Mouse (Mus musculus) lung, postnatal 0 days (tissue): ENCODE results near the gene Tubgcp4. TPM values are rescaled to one million over a fixed set of nuclear protein-coding genes. Genes with fewer than 3 reads are reported as not detected.
"Not testable (repeated sequence)": the region's sequence is repeated elsewhere in the genome, so short reads cannot be mapped to it uniquely, and the experiment has no call there.

Experiments
- ATAC-seq: fragments of 200-750 bp; cut with Nextera tagmentation; 2 replicates; pipeline ENCODE4 v1.8.0; 2017; ENCODE audit warnings: moderate library complexity
- DNase-seq: peaks from one replicate; pipeline ENCODE4 v3.0.0-alpha.2; 2016; ENCODE audit warnings: low spot score
- H3K27ac ChIP-seq: fragments of 300-500 bp; sonication (generic); 2 replicates; pipeline ENCODE4 v1.5.1; 2014; ENCODE audit warnings: antibody characterized with exemption, mild to moderate bottlenecking, low read length, mixed read lengths
- H3K27me3 ChIP-seq: fragments of 300-500 bp; sonication (generic); replicated peaks from 2 replicates; pipeline ENCODE4 v1.6.1; 2014; ENCODE audit warnings: low read length, mixed read lengths; ENCODE audit not compliant: insufficient read depth
- H3K36me3 ChIP-seq: fragments of 300-500 bp; sonication (generic); 2 replicates; pipeline ENCODE4 v1.6.1; 2014; ENCODE audit warnings: low read length, mixed read lengths; ENCODE audit not compliant: insufficient read depth
- H3K4me1 ChIP-seq: fragments of 300-500 bp; sonication (generic); 2 replicates; pipeline ENCODE4 v1.6.1; 2014; ENCODE audit warnings: antibody characterized with exemption, low read depth, low read length, mixed read lengths; ENCODE audit not compliant: insufficient read depth
- H3K4me2 ChIP-seq: fragments of 300-500 bp; sonication (generic); replicated peaks from 2 replicates; pipeline ENCODE4 v1.6.1; 2014; ENCODE audit warnings: low read depth, mild to moderate bottlenecking, low read length, moderate library complexity, mixed read lengths
- H3K4me3 ChIP-seq: fragments of 300-500 bp; sonication (generic); 2 replicates; pipeline ENCODE4 v1.5.1; 2014; ENCODE audit warnings: low read depth, low read length
- H3K9ac ChIP-seq: fragments of 300-500 bp; sonication (generic); replicated peaks from 2 replicates; pipeline ENCODE4 v1.6.1; 2014; ENCODE audit warnings: low read depth, mild to moderate bottlenecking
- H3K9me3 ChIP-seq: fragments of 300-500 bp; sonication (generic); 2 replicates; pipeline ENCODE4 v1.6.1; 2016; ENCODE audit warnings: low read length, mixed read lengths
- CTCF ChIP-seq: IDR thresholded peaks from 2 replicates; pipeline ENCODE4 v1.5.1; 2016; ENCODE audit warnings: antibody characterized with exemption, mild to moderate bottlenecking
- EP300 ChIP-seq: IDR thresholded peaks from 2 replicates; pipeline ENCODE4 v1.6.1; 2016; ENCODE audit warnings: antibody characterized with exemption, mild to moderate bottlenecking, control low read depth
- WGBS: fragments of 180-500 bp; shearing (Covaris S2); extraction: QIAGEN DNeasy Blood & Tissue Kit; methylation state at CpG from one replicate; pipeline ENCODE4 v1.1.7; 2014; 5-methylcytosine and 5-hydroxymethylcytosine counted together
- polyA plus RNA-seq: library from polyadenylated mRNA; unstranded; fragments of >200 nt; fragmentation: Nextera tagmentation; extraction: Ambion mirVana; gene quantifications from 2 replicates; pipeline ENCODE4 v1.2.1, GENCODE M21; 2015

The Tubgcp4 gene
- 18.6 and 22.0 TPM in 2 replicates for polyA plus RNA-seq

DNA sequence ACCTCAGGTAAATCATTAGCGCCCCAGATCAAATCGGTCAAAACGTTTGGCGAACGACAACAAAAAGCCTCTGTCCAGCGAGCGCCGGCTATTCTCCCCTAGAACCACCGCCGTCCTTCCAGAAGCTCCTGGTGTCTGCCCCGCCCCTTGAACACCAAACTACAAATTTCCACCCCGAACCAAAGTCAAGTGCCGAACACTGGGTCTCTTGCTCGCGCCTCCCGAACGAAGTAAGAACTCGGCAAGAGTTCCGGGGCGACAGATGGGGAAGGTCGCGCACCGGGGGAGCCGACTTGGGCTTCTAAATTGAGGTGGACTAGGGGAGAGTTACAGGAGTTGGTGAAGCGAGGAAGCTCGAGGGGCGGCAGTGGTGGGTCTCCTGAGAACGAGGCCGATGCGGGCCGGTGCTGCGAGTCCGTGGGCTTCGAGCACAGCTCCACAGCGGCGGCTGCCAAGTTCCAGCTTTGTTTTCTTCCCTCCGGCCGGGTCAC lies at the start of gene Tubgcp4:
Gene Tubgcp4, plus strand, starts transcription at position 174 of the 491 bp plus-strand sequence.
- Histone ChIP-seq H3K36me3 (peaks cover 9% of the 10 kb centered on the region; the same call in 1 of the 2 replicates), H3K4me3 (peak within 1 kb of the TSS; percentile 89), H3K27ac (peak within 1 kb of the TSS; percentile 91), H3K9ac (peak within 1 kb of the TSS; percentile 71), H3K4me2 (peak within 1 kb of the TSS; percentile 86), H3K27me3 (no peaks in the 10 kb centered on the region), H3K9me3 (no peaks in the 10 kb centered on the region), H3K4me1 (peaks cover 10% of the 10 kb centered on the region)
- ATAC-seq, result peak; percentile 50
- peak; percentile 70 for DNase-seq
- under 1% methylated on average over 37 of the region's 38 CpGs for WGBS
- TF ChIP-seq EP300 (no peak), CTCF (no peak)

DNA sequence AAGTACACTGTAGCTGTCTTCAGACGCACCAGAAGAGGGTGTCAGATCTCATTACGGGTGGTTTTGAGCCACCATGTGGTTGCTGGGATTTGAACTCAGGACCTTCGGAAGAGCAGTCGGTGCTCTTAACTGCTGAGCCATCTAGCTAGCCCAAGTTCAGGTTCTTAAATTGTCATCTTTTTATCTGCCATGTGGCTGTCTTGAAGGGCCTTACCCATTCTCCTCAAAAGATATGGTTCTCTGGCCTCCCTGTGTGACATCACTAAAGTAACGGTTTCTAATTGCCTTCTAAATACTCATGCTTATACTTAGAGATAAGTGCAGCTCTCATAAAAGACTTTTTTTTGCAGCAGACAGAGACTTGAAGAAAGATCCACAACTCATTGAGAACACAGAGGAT lies 44.2 kb upstream of the Tubgcp4 start:
- not testable (repeated sequence) for ATAC-seq, H3K4me2 ChIP-seq, H3K27me3 ChIP-seq, H3K9ac ChIP-seq, H3K4me3 ChIP-seq, H3K4me1 ChIP-seq, H3K36me3 ChIP-seq, H3K27ac ChIP-seq, DNase-seq, H3K9me3 ChIP-seq
- WGBS, result 86% methylated on average over 5 of the region's 5 CpGs

DNA sequence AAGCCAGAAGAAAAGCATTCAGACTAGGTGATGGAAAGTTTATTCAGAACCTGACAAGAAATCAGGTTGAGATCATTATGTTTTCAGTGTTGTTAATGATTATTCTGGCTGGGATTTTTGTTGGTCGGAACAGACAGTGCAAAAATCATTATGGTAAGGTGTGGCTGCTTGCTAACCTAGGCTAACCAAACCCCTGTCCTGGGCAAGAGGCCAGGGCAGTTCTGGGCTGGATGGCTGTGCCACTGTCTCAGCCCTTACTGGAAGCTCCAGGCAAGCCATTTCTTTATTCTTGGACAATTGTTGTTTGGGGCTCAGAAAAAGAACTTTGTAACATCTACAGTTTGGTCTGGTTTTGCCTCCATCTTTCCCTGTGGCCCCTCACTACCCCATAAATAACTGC lies 42.9 kb upstream of the Tubgcp4 start:
- Histone ChIP-seq H3K36me3 (no peaks in the 10 kb centered on the region), H3K4me2 (no peak overlapping the region), H3K27me3 (no peaks in the 10 kb centered on the region), H3K9ac (no peak overlapping the region), H3K9me3 (no peaks in the 10 kb centered on the region), H3K4me1 (no peaks in the 10 kb centered on the region), H3K4me3 (no peak overlapping the region), H3K27ac (no peak overlapping the region)
- ATAC-seq (no peak), DNase-seq (no peak)
- WGBS, result 53% methylated on average over 1 of the region's 1 CpGs
- no peak for TF ChIP-seq CTCF
- TF ChIP-seq EP300, result no peak

DNA sequence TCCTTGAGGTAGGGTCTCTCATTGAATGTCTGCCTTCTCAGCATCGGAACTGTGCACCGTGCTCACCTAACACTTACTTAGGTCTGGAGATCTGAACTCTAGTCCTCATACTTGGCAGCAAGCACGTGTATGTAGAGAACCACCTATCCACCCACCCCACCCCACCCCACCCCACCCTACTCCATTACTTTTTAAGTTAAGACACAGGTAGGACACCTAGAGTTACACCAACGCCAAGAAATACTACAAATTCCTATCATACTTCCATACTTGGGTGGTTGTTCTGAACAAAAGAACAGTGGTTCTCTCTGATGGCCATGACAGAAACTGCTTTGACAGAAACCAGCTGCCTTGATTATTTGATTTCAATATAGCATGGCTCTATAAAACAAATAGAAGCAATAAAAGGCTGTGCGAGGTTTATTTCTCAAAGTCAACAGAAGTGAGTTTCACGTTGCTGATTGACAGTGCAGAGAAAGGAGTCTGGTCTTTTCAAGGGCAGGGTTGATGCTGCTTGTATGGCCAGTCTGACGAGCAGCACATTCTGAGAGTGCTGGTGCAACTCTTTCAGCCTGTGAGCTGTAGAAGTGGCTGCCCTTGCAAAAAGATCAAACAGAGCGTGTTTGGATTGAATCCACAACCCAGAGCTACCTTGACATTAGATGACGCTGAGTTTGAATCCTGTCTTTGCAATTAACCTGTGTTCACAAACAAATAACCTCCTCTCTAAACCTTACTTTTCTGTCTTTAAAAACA lies 41.4 kb upstream of the Tubgcp4 start:
- H3K36me3 ChIP-seq, result no peaks in the 10 kb centered on the region
- no peak overlapping the region for H3K9ac ChIP-seq
- DNase-seq, result peak; percentile 37
- H3K27ac ChIP-seq, result no peak overlapping the region
- H3K9me3 ChIP-seq, result no peaks in the 10 kb centered on the region
- no peak for TF ChIP-seq CTCF
- 0 out of 2 replicates have a peak, but pooled peaks have one; percentile 21 for TF ChIP-seq EP300
- 50% methylated on average over 9 of the region's 9 CpGs for WGBS
- H3K4me3 ChIP-seq, result no peak overlapping the region
- no peaks in the 10 kb centered on the region for H3K4me1 ChIP-seq
- no peaks in the 10 kb centered on the region for H3K27me3 ChIP-seq
- H3K4me2 ChIP-seq, result no peak overlapping the region
- ATAC-seq, result peak; percentile 67

DNA sequence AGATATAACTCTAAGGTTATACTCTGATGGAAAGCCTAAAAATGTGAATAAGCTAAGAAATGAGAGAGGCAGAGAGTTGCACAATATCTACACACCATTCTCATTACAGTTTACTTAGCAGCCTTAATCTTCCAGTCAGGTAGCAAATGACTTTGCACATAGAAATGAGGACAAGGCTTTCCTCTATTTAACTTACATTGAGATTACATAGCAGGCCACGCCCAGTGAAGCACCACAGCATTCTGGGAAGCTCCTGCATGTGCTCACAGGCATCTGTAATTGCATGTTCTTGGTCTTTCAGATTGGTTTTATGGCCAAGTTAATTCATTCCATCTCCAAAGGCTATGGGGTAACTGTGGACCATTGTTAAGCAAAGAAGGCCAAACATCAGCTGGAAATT lies 37.6 kb upstream of the Tubgcp4 start:
- no peak for TF ChIP-seq EP300
- TF ChIP-seq CTCF, result no peak
- peaks cover 2% of the 10 kb centered on the region; the same call in 1 of the 2 replicates for H3K4me1 ChIP-seq
- H3K4me3 ChIP-seq, result no peak overlapping the region
- ATAC-seq (peak; percentile 31), DNase-seq (peak; percentile 53)
- no peaks in the 10 kb centered on the region for H3K9me3 ChIP-seq
- no peak overlapping the region for H3K4me2 ChIP-seq
- no peaks in the 10 kb centered on the region for H3K36me3 ChIP-seq
- no peaks in the 10 kb centered on the region for H3K27me3 ChIP-seq
- no peak overlapping the region for H3K9ac ChIP-seq
- H3K27ac ChIP-seq, result no peak overlapping the region
- WGBS, result 43% methylated on average over 1 of the region's 1 CpGs

DNA sequence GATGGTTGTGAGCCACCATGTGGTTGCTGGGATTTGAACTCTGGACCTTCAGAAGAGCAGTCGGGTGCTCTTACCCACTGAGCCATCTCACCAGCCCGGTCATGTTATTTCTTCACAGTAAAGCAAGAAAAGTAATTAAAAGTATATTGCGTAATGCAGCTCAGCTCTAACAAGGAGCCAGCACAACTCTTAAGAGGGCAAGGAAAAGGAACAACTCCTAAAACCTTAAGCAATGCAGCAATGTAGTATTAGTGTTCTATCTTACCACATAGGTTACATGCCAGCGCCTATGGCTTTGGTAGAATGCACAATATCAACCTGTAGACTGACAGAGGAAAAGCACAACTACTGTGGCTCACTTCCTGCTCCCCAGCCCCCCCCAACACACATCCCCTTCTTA lies 33.1 kb upstream of the Tubgcp4 start:
- Histone ChIP-seq H3K4me3 (no peak overlapping the region), H3K9me3 (no peaks in the 10 kb centered on the region), H3K27me3 (no peaks in the 10 kb centered on the region), H3K4me1 (peaks cover 19% of the 10 kb centered on the region), H3K27ac (peak overlapping the region; percentile 14; the same call in 1 of the 2 replicates), H3K9ac (no peak overlapping the region), H3K4me2 (peak overlapping the region; percentile 92; the same call in 1 of the 2 replicates), H3K36me3 (no peaks in the 10 kb centered on the region)
- WGBS, result 68% methylated on average over 4 of the region's 4 CpGs
- ATAC-seq (no peak), DNase-seq (peak; percentile 73)
- no peak for TF ChIP-seq CTCF
- 0 out of 2 replicates have a peak, but pooled peaks have one; percentile 18 for TF ChIP-seq EP300
